Mouse (Mus musculus) liver, embryonic 14.5 days (tissue): ENCODE measurements around the gene Scrn3. TPM values are rescaled to one million over a fixed set of nuclear protein-coding genes. Genes with fewer than 3 reads are reported as not detected.
A peak's percentile ranks its signal among the peaks of the same experiment; 100 is the strongest.

Experiments
- ATAC-seq: fragments of 200-750 bp; cut with Nextera tagmentation; 2 replicates; pipeline ENCODE4 v1.8.0; 2017; ENCODE audit warnings: moderate number of reproducible peaks, mild to moderate bottlenecking, moderate library complexity; ENCODE audit not compliant: insufficient read depth
- DNase-seq, 3 experiments: peaks; one replicate each; pipeline ENCODE4 v3.0.0-alpha.2; 2012 to 2013; ENCODE audit warnings: low read depth in 3 of 3, low spot score in 3 of 3
- H3K27ac ChIP-seq: fragments of 300-500 bp; sonication (generic); 2 replicates; pipeline ENCODE4 v1.5.1; 2014; ENCODE audit warnings: moderate library complexity, mild to moderate bottlenecking, control low read depth, inconsistent platforms
- H3K27me3 ChIP-seq: fragments of 300-500 bp; sonication (generic); 2 replicates; pipeline ENCODE4 v1.6.1; 2014; ENCODE audit warnings: mild to moderate bottlenecking, low read length, moderate library complexity; ENCODE audit not compliant: control insufficient read depth, insufficient read depth
- H3K36me3 ChIP-seq: fragments of 300-500 bp; sonication (generic); replicated peaks from 2 replicates; pipeline ENCODE4 v1.6.1; 2014; ENCODE audit warnings: low read depth; ENCODE audit not compliant: control insufficient read depth, insufficient read depth
- H3K4me1 ChIP-seq, 2 experiments: fragments of 200-500 bp in 1 of 2; fragments of 300-500 bp in 1 of 2; sonication (generic) in 1 of 2; replicated peaks; 2 replicates each; pipeline ENCODE4 v1.6.1; 2012 to 2014; ENCODE audit warnings: antibody characterized with exemption in 1 of 2, inconsistent platforms in 1 of 2, low read length in 1 of 2; ENCODE audit not compliant: control insufficient read depth in 2 of 2, insufficient read depth in 2 of 2
- H3K4me2 ChIP-seq: fragments of 300-500 bp; sonication (generic); 2 replicates; pipeline ENCODE4 v1.6.1; 2014; ENCODE audit warnings: low read depth, mild to moderate bottlenecking, control low read depth, moderate library complexity
- H3K4me3 ChIP-seq, 2 experiments: fragments of 200-500 bp in 1 of 2; fragments of 300-500 bp in 1 of 2; sonication (generic) in 1 of 2; 2 replicates each; pipeline ENCODE4 v1.5.1; 2012 to 2014; ENCODE audit warnings: low read depth in 2 of 2, low read length in 2 of 2, mild to moderate bottlenecking in 2 of 2, control low read depth in 1 of 2, inconsistent platforms in 1 of 2, moderate library complexity in 1 of 2; ENCODE audit not compliant: insufficient read depth in 1 of 2
- H3K9ac ChIP-seq: fragments of 300-500 bp; sonication (generic); replicated peaks from 2 replicates; pipeline ENCODE4 v1.6.1; 2014; ENCODE audit warnings: mild to moderate bottlenecking, control low read depth, moderate library complexity
- H3K9me3 ChIP-seq: fragments of 300-500 bp; sonication (generic); 2 replicates; pipeline ENCODE4 v1.6.1; 2016; ENCODE audit warnings: low read length, mixed read lengths; ENCODE audit not compliant: control insufficient read depth
- CTCF ChIP-seq: IDR thresholded peaks from 2 replicates; pipeline ENCODE4 v1.5.1; 2016; ENCODE audit warnings: antibody characterized with exemption, low read depth, control low read depth
- EP300 ChIP-seq: IDR thresholded peaks from 2 replicates; pipeline ENCODE4 v1.6.1; 2016; ENCODE audit warnings: antibody characterized with exemption, low read depth
- WGBS: fragments of 180-500 bp; shearing (Covaris S2); extraction: QIAGEN DNeasy Blood & Tissue Kit; methylation state at CpG from one replicate; pipeline ENCODE4 v1.1.7; 2014; ENCODE audit not compliant: insufficient replicate concordance; 5-methylcytosine and 5-hydroxymethylcytosine counted together
- polyA plus RNA-seq, 2 experiments: library from polyadenylated mRNA; depleted of rRNA in 1 of 2; stranded (reverse) in 1 of 2; unstranded in 1 of 2; fragments of >200 nt; fragmentation: Nextera tagmentation in 1 of 2; extraction: Ambion mirVana in 1 of 2; gene quantifications; 2 replicates each; pipeline versions ENCODE4 v1.2.1 to v1.2.3; 2012 to 2014

Scrn3 gene
- polyA plus RNA-seq, 2 experiments: 20.1 to 22.4 TPM

DNA sequence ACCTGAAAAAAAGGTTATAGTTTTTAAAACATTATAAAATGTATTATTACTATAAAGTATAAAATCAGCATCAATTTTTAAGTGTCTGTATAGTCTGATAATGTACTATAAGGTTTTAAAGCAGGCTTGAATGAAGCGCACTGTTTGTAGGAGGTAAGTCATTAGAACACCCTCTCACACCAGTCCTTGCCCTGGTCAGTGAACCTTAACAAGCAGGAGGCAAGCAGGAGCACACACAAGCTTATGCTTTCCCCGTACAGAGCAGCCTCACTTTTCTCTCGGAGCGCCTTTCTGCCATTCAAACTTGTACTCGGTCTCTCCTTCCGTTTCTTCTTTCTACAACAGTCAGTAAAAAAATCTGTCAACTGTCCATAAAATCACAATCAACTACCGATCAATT lies 6.4 kb upstream of the Scrn3 start:
- DNase-seq (no peak), ATAC-seq (no peak)
- Histone ChIP-seq H3K4me3 (no peak overlapping the region), H3K9me3 (no peaks in the 10 kb centered on the region), H3K36me3 (peaks cover 75% of the 10 kb centered on the region), H3K27me3 (no peaks in the 10 kb centered on the region), H3K4me1 (peaks cover 20 to 22% of the 10 kb centered on the region in 2 experiments), H3K9ac (no peak overlapping the region), H3K27ac (no peak overlapping the region), H3K4me2 (no peak overlapping the region)
- TF ChIP-seq CTCF (no peak), EP300 (no peak)
- 92% methylated on average over 7 of the region's 7 CpGs for WGBS

DNA sequence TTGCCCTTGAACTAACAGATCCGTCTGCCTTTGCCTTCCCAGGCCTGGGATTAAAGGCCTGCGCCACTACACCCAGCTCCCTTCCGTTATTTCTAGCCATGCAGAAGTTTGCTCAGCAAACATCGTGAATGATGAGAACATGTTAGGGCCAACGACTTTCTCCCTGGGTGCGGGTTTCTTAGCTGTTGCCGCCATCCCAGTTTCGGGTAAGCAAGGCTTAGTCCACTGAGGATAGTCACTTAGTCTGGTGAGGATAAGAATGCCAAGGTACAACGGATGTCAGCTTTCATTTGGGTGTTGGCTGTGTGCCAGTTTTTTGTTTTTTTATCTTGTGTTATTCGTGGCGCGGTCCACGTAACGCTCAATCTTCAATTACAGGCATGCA lies 708 bp downstream of the Scrn3 start:
- TF ChIP-seq CTCF (no peak), EP300 (no peak)
- H3K4me2 ChIP-seq: peak overlapping the region; percentile 85
- H3K4me1 ChIP-seq: peaks cover 9 to 14% of the 10 kb centered on the region in 2 experiments
- H3K36me3 ChIP-seq: peaks cover 21% of the 10 kb centered on the region
- ATAC-seq (peak; percentile 55), DNase-seq (peak; percentile 69 to 75 (median 73))
- peak overlapping the region; percentile 94 for H3K9ac ChIP-seq
- H3K9me3 ChIP-seq: no peaks in the 10 kb centered on the region
- WGBS: 10% methylated on average over 14 of the region's 14 CpGs
- no peaks in the 10 kb centered on the region for H3K27me3 ChIP-seq
- H3K4me3 ChIP-seq: peak overlapping the region; percentile 98 to 99
- peak overlapping the region; percentile 98 for H3K27ac ChIP-seq

DNA sequence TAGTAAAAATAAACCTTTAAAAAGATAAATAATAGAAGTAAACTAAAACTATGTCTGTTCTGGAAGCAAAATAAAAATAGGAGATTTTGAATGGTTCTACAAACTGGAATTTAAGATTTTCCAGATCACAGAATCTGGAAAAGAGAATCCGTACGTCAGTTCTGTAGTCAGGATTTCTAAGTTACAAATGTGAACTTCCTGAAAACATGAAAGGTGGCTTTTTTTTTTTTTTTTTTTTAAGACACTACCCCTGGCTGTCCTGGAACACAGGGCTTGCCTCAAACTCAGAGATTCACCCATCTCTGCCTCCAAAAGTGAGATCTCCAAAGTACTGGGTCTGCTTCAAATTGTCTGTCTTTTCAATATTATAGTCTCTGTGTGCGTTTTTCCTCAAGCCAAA lies 1.9 kb downstream of the Scrn3 start:
- no peak for ATAC-seq
- no peak for DNase-seq
- Histone ChIP-seq H3K4me2 (peak overlapping the region; percentile 85), H3K27ac (no peak overlapping the region), H3K36me3 (peaks cover 15% of the 10 kb centered on the region), H3K4me1 (peaks cover 9 to 14% of the 10 kb centered on the region in 2 experiments), H3K4me3 (no peak overlapping the region; a peak in 1 of 4 replicates), H3K27me3 (no peaks in the 10 kb centered on the region), H3K9ac (no peak overlapping the region), H3K9me3 (no peaks in the 10 kb centered on the region)
- WGBS: 90% methylated on average over 3 of the region's 3 CpGs
- TF ChIP-seq CTCF (no peak), EP300 (no peak)

- ATAC-seq (no peak), DNase-seq (no peak)
- WGBS: 90% methylated on average over 9 of the region's 9 CpGs
Measured at GRCm38 (mm10) chr2:73317426-73317825, 5.0 kb downstream of the Scrn3 start.

GRCm38 (mm10) chr2:73319218-73319617 lies 6.8 kb downstream of the Scrn3 start:
- peaks cover 10% of the 10 kb centered on the region for H3K36me3 ChIP-seq
- no peak for TF ChIP-seq CTCF
- no peak for TF ChIP-seq EP300
- H3K4me2 ChIP-seq: no peak overlapping the region
- WGBS: 83% methylated on average over 5 of the region's 5 CpGs
- no peaks in the 10 kb centered on the region for H3K9me3 ChIP-seq
- H3K4me3 ChIP-seq: no peak overlapping the region
- ATAC-seq (no peak), DNase-seq (no peak)
- H3K9ac ChIP-seq: no peak overlapping the region
- H3K4me1 ChIP-seq: peaks cover 0 to 4% of the 10 kb centered on the region in 2 experiments; a peak in 3 of 4 replicates
- H3K27ac ChIP-seq: no peak overlapping the region
- no peaks in the 10 kb centered on the region for H3K27me3 ChIP-seq

More at GRCm38 (mm10) chr2:73317426-73317825, 5.0 kb downstream of the Scrn3 start:
- H3K9me3 ChIP-seq: no peaks in the 10 kb centered on the region
- TF ChIP-seq EP300 (no peak), CTCF (no peak)
- no peak overlapping the region for H3K4me2 ChIP-seq
- no peak overlapping the region for H3K27ac ChIP-seq
- no peak overlapping the region for H3K9ac ChIP-seq
- H3K27me3 ChIP-seq: no peaks in the 10 kb centered on the region
- H3K36me3 ChIP-seq: peaks cover 10% of the 10 kb centered on the region
- H3K4me1 ChIP-seq: peaks cover 3 to 12% of the 10 kb centered on the region in 2 experiments; a peak in 3 of 4 replicates
- H3K4me3 ChIP-seq: no peak overlapping the region
